Mouse (Mus musculus) hindbrain, embryonic 14.5 days (tissue): ENCODE measurements at regions not wholly inside any gene's neighbourhood (a gene's known extent, or its start where the extent isn't known, plus 50 kb on each side); places are given as distances from the start of the nearest gene placed in this dataset.
A peak's percentile ranks its signal among the peaks of the same experiment; 100 is the strongest.

Source experiments
- ATAC-seq: fragments of 200-750 bp; cut with Nextera tagmentation; 2 replicates; pipeline ENCODE4 v1.8.0; 2017; ENCODE audit warnings: moderate number of reproducible peaks, mild to moderate bottlenecking, moderate TSS enrichment, moderate library complexity; ENCODE audit not compliant: low FRiP score
- DNase-seq: peaks from one replicate; pipeline ENCODE4 v3.0.0-alpha.2; 2015; ENCODE audit warnings: low spot score
- H3K27ac ChIP-seq: fragments of 300-500 bp; sonication (generic); 2 replicates; pipeline ENCODE4 v1.5.1; 2014; ENCODE audit warnings: mild to moderate bottlenecking, moderate library complexity
- H3K27me3 ChIP-seq: fragments of 300-500 bp; sonication (generic); 2 replicates; pipeline ENCODE4 v1.6.1; 2014; ENCODE audit warnings: mild to moderate bottlenecking, low read length, mixed read lengths; ENCODE audit not compliant: control insufficient read depth, insufficient read depth
- H3K36me3 ChIP-seq: fragments of 300-500 bp; sonication (generic); replicated peaks from 2 replicates; pipeline ENCODE4 v1.6.1; 2014; ENCODE audit not compliant: control insufficient read depth, insufficient read depth
- H3K4me1 ChIP-seq: fragments of 300-500 bp; sonication (generic); replicated peaks from 2 replicates; pipeline ENCODE4 v1.6.1; 2014; ENCODE audit warnings: antibody characterized with exemption, low read length, mixed read lengths; ENCODE audit not compliant: control insufficient read depth, insufficient read depth
- H3K4me2 ChIP-seq: fragments of 300-500 bp; sonication (generic); replicated peaks from 2 replicates; pipeline ENCODE4 v1.6.1; 2014; ENCODE audit warnings: mild to moderate bottlenecking, moderate library complexity
- H3K4me3 ChIP-seq: fragments of 300-500 bp; sonication (generic); replicated peaks from 2 replicates; pipeline ENCODE4 v1.5.1; 2014; ENCODE audit warnings: mild to moderate bottlenecking, low read length
- H3K9ac ChIP-seq: fragments of 300-500 bp; sonication (generic); 2 replicates; pipeline ENCODE4 v1.6.1; 2014
- H3K9me3 ChIP-seq: fragments of 300-500 bp; sonication (generic); 2 replicates; pipeline ENCODE4 v1.6.1; 2016; ENCODE audit warnings: low read length; ENCODE audit not compliant: control insufficient read depth
- WGBS: fragments of 180-500 bp; shearing (Covaris S2); extraction: QIAGEN DNeasy Blood & Tissue Kit; methylation state at CpG from one replicate; pipeline ENCODE4 v1.1.7; 2014; 5-methylcytosine and 5-hydroxymethylcytosine counted together

DNA sequence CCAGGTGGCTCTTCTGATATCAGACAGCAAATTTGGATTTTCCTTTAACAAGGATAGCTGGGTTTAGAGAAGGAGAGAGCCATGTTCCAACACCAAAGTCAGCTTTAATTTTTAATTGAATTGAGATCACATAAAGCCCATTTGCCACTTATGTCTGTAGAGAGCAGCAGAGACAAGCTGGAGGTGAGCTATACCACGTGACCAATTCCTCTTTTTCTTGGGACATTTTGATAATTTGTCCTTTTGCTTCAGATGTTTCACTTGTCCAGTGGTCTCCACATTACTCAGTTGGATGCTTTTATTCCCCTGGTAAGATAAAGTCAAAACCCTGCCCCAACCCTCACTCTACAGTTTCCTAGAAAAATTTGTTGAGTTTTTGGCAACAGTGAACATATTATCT is 248.6 kb upstream of the Ndst4 start:
- ATAC-seq (no peak), DNase-seq (no peak)
- Histone ChIP-seq H3K4me3 (no peak overlapping the region), H3K9me3 (no peaks in the 10 kb centered on the region), H3K27ac (no peak overlapping the region), H3K9ac (no peak overlapping the region), H3K27me3 (no peaks in the 10 kb centered on the region), H3K36me3 (no peaks in the 10 kb centered on the region), H3K4me1 (no peaks in the 10 kb centered on the region), H3K4me2 (no peak overlapping the region)
- WGBS, result 68% methylated on average over 1 of the region's 1 CpGs

- ATAC-seq (no peak), DNase-seq (no peak)
- no peak overlapping the region for H3K9ac ChIP-seq
- H3K9me3 ChIP-seq, result no peaks in the 10 kb centered on the region
- no peak overlapping the region for H3K4me2 ChIP-seq
- H3K27ac ChIP-seq, result no peak overlapping the region
- no peaks in the 10 kb centered on the region for H3K4me1 ChIP-seq
- H3K27me3 ChIP-seq, result no peaks in the 10 kb centered on the region
- no peak overlapping the region for H3K4me3 ChIP-seq
- H3K36me3 ChIP-seq, result no peaks in the 10 kb centered on the region
- 96% methylated on average over 5 of the region's 5 CpGs for WGBS
Observed at GRCm38 (mm10) chr3:125159763-125160162, 244.1 kb upstream of the Ndst4 start.

GRCm38 (mm10) chr3:125190571-125190970 is 213.3 kb upstream of the Ndst4 start:
- DNase-seq (peak; percentile 31), ATAC-seq (peak; percentile 51; the same call in 1 of the 2 replicates)
- no peak overlapping the region for H3K9ac ChIP-seq
- no peaks in the 10 kb centered on the region for H3K36me3 ChIP-seq
- H3K4me3 ChIP-seq, result no peak overlapping the region
- H3K4me2 ChIP-seq, result no peak overlapping the region
- no peaks in the 10 kb centered on the region for H3K27me3 ChIP-seq
- no peak overlapping the region for H3K27ac ChIP-seq
- H3K9me3 ChIP-seq, result no peaks in the 10 kb centered on the region
- no peaks in the 10 kb centered on the region for H3K4me1 ChIP-seq

DNA sequence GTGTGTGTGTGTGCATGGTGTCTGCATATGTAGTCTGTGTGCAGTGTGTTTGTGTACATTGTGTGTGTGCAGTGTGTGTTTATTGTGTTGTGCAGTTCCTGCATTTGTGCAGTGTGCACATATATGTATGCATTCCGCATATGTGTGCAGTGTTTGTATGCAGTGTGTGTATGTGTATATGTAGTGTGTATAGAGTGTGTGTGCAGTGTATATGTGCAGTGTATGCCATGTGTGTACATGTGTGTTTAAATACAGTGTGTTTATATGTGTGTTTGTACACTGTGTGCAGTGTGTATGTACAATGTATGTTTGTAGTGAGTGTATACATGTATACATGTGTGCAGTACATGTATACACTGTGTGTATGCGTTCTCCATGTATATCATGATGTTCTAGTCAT is 183.0 kb upstream of the Ndst4 start:
- Histone ChIP-seq H3K4me1 (no peaks in the 10 kb centered on the region), H3K4me3 (no peak overlapping the region)
- 93% methylated on average over 2 of the region's 2 CpGs for WGBS

GRCm38 (mm10) chr3:125251124-125251523 is 152.8 kb upstream of the Ndst4 start:
- Histone ChIP-seq H3K36me3 (no peaks in the 10 kb centered on the region), H3K27ac (no peak overlapping the region), H3K9ac (no peak overlapping the region), H3K4me3 (no peak overlapping the region), H3K4me1 (no peaks in the 10 kb centered on the region), H3K27me3 (no peaks in the 10 kb centered on the region), H3K4me2 (no peak overlapping the region), H3K9me3 (no peaks in the 10 kb centered on the region)
- 89% methylated on average over 3 of the region's 3 CpGs for WGBS
- DNase-seq, result no peak
- ATAC-seq, result no peak

More for the DNA sequence above, 183.0 kb upstream of the Ndst4 start:
- H3K27me3 ChIP-seq, result no peaks in the 10 kb centered on the region
- no peaks in the 10 kb centered on the region for H3K36me3 ChIP-seq
- H3K9me3 ChIP-seq, result no peaks in the 10 kb centered on the region
- no peak overlapping the region for H3K27ac ChIP-seq
- ATAC-seq (peak; percentile 59; the same call in 1 of the 2 replicates), DNase-seq (no peak)
- no peak overlapping the region for H3K9ac ChIP-seq
- no peak overlapping the region for H3K4me2 ChIP-seq

DNA sequence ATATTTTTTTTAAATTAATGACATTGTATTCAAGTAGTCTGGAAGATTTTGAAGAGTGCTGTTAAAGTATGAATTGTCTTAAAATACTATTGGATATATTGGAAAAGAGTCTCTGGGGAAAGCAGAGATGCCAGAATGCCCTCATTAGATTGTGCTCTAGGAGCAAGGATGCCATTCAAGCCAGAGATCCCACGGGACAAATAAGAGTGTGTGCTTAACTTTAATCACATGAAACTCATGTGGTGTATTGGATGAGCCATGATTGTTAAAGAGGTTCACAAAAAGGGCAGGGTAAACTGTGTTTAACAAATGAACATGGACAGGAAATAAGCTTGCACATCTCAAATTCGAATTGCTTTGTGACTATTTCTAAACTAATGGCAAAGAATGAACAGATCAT is 143.0 kb upstream of the Ndst4 start:
- Histone ChIP-seq H3K9me3 (no peaks in the 10 kb centered on the region), H3K9ac (no peak overlapping the region), H3K4me1 (no peaks in the 10 kb centered on the region), H3K4me2 (no peak overlapping the region), H3K27me3 (no peaks in the 10 kb centered on the region), H3K36me3 (no peaks in the 10 kb centered on the region), H3K27ac (no peak overlapping the region), H3K4me3 (no peak overlapping the region)
- 55% methylated on average over 2 of the region's 2 CpGs for WGBS
- ATAC-seq, result no peak
- no peak for DNase-seq

DNA sequence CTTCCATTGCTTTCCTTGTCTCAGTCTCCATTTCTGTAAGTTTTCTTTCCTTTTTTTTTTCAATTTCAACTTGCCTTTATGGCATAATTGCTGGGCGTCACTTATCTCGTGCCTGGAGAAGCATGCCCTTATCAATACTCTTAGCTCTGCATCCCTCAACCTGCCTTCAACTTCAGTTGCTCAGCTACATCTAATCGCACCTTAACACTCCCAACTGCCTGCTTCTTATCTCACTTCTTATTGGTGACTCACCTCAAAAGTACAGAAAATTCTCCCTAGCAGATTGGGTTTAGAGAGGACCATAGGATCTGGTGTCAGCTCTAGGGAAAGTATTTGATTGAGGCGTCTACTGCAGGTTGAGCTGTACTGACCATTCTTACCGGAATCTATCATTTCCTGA is 133.2 kb upstream of the Ndst4 start:
- Histone ChIP-seq H3K27me3 (no peaks in the 10 kb centered on the region), H3K4me1 (peaks cover 11% of the 10 kb centered on the region; the same call in 1 of the 2 replicates), H3K36me3 (no peaks in the 10 kb centered on the region), H3K4me2 (no peak overlapping the region), H3K9me3 (no peaks in the 10 kb centered on the region), H3K9ac (no peak overlapping the region), H3K4me3 (no peak overlapping the region), H3K27ac (no peak overlapping the region)
- ATAC-seq, result no peak
- no peak for DNase-seq
- WGBS, result 66% methylated on average over 5 of the region's 5 CpGs

DNA sequence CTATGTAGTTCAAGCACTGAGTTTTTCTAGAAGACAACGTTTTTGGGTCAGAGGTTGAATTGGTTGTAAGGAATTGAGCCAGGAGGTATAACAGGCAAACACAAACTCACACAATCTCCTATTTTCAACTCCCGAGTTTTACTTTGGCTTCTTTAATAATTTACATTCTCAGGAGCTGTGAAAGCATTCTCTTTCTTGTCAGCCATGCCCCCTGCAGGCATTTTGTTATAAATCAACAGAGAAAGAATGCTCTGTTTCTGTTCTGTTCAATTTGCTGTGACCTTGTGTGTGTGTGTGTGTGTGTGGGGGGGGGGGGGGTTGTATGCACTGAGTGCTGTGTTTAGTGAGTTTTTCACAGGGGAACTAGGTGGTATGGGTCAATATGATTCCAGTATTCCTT is 132.7 kb upstream of the Ndst4 start:
- WGBS, result 3% methylated on average over 2 of the region's 2 CpGs

DNA sequence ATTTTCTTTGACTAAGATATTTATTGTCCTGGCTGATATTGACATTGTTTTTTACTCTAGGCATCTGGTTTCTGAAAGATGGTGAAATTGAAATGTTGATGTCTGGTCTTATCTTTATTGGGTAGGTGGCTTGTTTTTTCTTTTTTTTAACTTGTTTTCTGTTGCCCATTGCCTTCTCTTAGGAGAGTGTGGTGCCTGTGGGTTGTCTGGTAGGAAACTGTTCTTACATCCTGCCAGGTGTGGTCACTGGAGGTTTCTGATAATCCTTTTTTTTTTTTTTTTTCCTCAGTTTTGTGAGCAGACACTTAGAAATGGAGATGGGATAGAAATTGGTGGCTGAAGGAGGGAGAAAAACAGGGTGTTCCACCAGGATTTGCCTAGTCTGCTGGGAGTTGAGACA is 125.3 kb upstream of the Ndst4 start:
- Histone ChIP-seq H3K36me3 (no peaks in the 10 kb centered on the region), H3K4me2 (no peak overlapping the region), H3K9ac (no peak overlapping the region), H3K9me3 (no peaks in the 10 kb centered on the region), H3K4me1 (no peaks in the 10 kb centered on the region), H3K27ac (no peak overlapping the region), H3K27me3 (no peaks in the 10 kb centered on the region), H3K4me3 (no peak overlapping the region)
- no peak for DNase-seq
- ATAC-seq, result no peak

More for the DNA sequence above, 132.7 kb upstream of the Ndst4 start:
- peak; percentile 62; the same call in 1 of the 2 replicates for ATAC-seq
- no peak overlapping the region for H3K4me3 ChIP-seq
- H3K4me1 ChIP-seq, result peaks cover 11% of the 10 kb centered on the region; the same call in 1 of the 2 replicates
- no peaks in the 10 kb centered on the region for H3K27me3 ChIP-seq
- no peak overlapping the region for H3K4me2 ChIP-seq
- no peaks in the 10 kb centered on the region for H3K9me3 ChIP-seq
- no peak for DNase-seq
- no peak overlapping the region for H3K27ac ChIP-seq
- H3K36me3 ChIP-seq, result no peaks in the 10 kb centered on the region
- H3K9ac ChIP-seq, result no peak overlapping the region

GRCm38 (mm10) chr3:125279007-125279406 is 124.9 kb upstream of the Ndst4 start:
- H3K9me3 ChIP-seq, result no peaks in the 10 kb centered on the region

More at GRCm38 (mm10) chr3:125279007-125279406, 124.9 kb upstream of the Ndst4 start:
- Histone ChIP-seq H3K4me2 (no peak overlapping the region), H3K9ac (no peak overlapping the region), H3K4me1 (no peaks in the 10 kb centered on the region), H3K36me3 (no peaks in the 10 kb centered on the region), H3K4me3 (no peak overlapping the region), H3K27ac (no peak overlapping the region), H3K27me3 (no peaks in the 10 kb centered on the region)
- 93% methylated on average over 2 of the region's 2 CpGs for WGBS
- DNase-seq, result no peak
- ATAC-seq, result no peak
